Mouse (Mus musculus): ENCODE data around the gene 3110082I17Rik. TPM values are rescaled to one million over a fixed set of nuclear protein-coding genes. Genes with fewer than 3 reads are reported as not detected.

Gene 3110082I17Rik
- polyA plus RNA-seq, 1 experiment from 2014 or later = 19.5 TPM

- Histone ChIP-seq H3K4me1 (replicated peaks) (peaks cover 12% of the 10 kb centered on the region; the same call in 1 of the 2 replicates), H3K4me3 (replicated peaks) (no peak overlapping the region), H3K9me3 (no peaks in the 10 kb centered on the region), H3K4me2 (replicated peaks) (no peak overlapping the region), H3K27me3 (no peaks in the 10 kb centered on the region), H3K9ac (replicated peaks) (no peak overlapping the region), H3K36me3 (no peaks in the 10 kb centered on the region), H3K27ac (no peak overlapping the region)
- ATAC-seq = no peak
- 74% methylated on average over 6 of the region's 6 CpGs for WGBS
These were observed 70.7 kb downstream of the 3110082I17Rik start for GRCm38 (mm10) chr5:139389676-139390061.

DNA sequence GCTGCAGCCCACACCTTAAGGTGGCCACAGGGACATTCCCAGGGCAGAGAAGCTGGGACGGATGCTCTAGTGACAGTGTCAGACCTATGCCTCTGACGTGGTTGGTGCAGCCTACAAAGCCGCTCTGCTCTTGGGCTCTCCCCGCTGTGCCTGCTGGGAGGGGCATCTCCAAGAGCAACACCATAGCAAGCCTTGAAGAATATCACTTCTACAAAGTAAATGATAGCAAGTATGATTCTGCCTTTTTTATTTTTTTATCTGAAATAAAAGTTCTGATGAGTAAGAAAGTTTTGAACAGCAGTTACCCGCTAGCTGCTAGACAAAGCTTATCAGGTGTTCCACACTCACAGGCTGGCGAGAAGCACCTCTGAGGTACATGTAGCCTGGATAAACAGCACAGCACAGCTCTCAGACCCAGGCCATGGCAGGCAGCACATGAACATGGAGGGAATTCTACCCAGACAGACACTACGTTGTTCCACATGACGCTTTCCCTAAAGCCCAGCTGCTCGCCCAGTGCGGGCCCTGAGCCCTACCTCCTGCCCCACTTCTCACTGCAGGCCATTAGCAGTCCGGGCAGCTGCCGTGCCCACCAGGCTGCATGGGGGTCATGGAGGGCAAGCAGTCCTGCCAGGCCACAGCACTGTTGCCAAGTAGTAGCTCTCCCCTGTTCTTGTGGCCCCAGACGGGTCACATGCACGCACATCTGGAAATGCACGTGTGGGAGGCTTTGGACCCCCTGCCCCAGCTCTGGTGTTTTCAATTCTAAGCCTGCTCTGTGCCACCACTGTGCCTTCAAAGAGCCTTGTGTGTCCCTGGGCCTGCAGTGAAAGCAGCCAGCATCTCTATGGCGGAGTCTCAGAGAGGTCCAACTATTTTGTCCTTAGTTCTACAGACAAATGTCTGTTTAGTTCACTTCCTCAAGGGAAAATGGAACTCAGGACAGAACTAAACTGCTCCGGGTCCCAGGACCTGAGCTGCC is 71.3 kb downstream of the 3110082I17Rik start:
- H3K4me3 ChIP-seq (replicated peaks) = no peak overlapping the region
- H3K4me1 ChIP-seq (replicated peaks) = peaks cover 12% of the 10 kb centered on the region; the same call in 1 of the 2 replicates
- H3K36me3 ChIP-seq = no peaks in the 10 kb centered on the region
- no peaks in the 10 kb centered on the region for H3K27me3 ChIP-seq
- WGBS = 85% methylated on average over 17 of the region's 17 CpGs
- H3K27ac ChIP-seq = peak overlapping the region; percentile 25; the same call in 1 of the 2 replicates
- H3K4me2 ChIP-seq (replicated peaks) = no peak overlapping the region
- 0 out of 2 replicates have a peak overlapping the region, but pooled peaks have one; percentile 23 for H3K9ac ChIP-seq (replicated peaks)
- no peak for ATAC-seq
- no peaks in the 10 kb centered on the region for H3K9me3 ChIP-seq

DNA sequence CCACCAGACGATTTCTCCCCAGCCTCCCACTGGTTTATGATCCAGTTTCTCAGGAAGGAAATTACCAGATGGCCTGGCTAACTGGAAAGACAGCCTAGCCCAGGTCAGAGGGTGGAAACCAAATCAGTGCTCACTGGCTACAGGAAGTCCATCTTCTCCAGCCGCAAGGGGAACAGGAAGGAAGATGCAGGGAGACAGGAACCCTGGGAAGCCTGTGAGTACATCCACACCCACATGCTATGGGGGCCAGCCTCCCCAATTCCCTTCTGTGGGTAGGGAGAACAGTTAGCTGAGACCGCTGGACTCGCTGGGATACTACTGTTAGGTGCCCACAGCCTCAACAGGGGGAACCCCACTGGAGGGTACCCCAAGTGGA is 72.1 kb downstream of the 3110082I17Rik start:
- no peaks in the 10 kb centered on the region for H3K9me3 ChIP-seq
- peak overlapping the region; percentile 19; the same call in 1 of the 2 replicates for H3K27ac ChIP-seq
- H3K4me3 ChIP-seq (replicated peaks) = no peak overlapping the region
- 86% methylated on average over 4 of the region's 4 CpGs for WGBS
- ATAC-seq = no peak
- H3K27me3 ChIP-seq = no peaks in the 10 kb centered on the region
- no peaks in the 10 kb centered on the region for H3K36me3 ChIP-seq
- H3K4me1 ChIP-seq (replicated peaks) = peaks cover 14% of the 10 kb centered on the region
- H3K4me2 ChIP-seq (replicated peaks) = no peak overlapping the region
- no peak overlapping the region for H3K9ac ChIP-seq (replicated peaks)

DNA sequence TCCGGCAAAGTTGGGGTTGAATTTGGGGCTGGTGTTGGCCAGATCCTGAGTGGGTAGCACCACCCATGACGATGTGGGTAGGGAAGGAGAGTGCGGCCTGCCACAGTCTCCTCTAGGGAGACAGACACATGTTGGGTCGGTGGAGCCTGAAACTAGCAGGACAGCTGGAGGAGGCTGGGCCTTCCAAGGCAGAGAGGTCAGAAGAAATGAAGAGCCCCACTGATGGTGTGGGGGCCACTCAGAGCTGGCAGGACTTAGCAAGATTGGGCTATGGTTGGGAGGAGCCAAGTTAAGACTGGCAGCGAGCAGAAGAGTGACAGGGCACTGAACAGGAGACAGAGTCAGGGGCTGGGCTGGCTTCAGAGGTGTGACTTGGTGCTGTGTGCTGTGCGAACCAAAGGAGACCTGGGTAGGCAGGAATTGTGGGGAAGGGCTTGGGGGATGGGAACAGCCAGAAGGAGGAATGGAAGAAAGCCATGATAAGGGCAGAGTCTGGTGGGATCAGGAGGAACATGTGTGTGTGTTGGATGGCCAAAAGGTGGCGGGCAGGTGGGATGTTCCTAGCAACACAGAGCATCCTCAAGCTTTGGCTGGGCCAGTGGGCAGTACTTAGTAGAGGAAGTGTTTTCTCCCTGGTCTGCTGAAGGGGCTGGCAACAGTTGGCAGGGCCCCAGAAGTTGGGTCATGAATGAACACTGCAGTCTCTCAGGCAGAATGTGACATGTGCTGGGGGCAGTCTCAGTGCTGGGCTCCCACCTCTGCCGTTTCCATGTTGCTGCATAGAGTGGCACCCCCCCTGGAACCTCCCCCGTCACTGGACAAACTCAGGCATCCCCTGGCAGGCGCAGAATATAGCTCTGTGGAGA is 72.8 kb downstream of the 3110082I17Rik start:
- Histone ChIP-seq H3K27me3 (no peaks in the 10 kb centered on the region), H3K9ac (replicated peaks) (no peak overlapping the region), H3K4me3 (replicated peaks) (no peak overlapping the region), H3K27ac (peak overlapping the region; percentile 19; the same call in 1 of the 2 replicates), H3K4me2 (replicated peaks) (no peak overlapping the region), H3K4me1 (replicated peaks) (peaks cover 21% of the 10 kb centered on the region), H3K9me3 (no peaks in the 10 kb centered on the region), H3K36me3 (no peaks in the 10 kb centered on the region)
- no peak for ATAC-seq
- 88% methylated on average over 10 of the region's 10 CpGs for WGBS

- Histone ChIP-seq H3K4me1 (replicated peaks) (peaks cover 32% of the 10 kb centered on the region), H3K9me3 (no peaks in the 10 kb centered on the region), H3K4me2 (replicated peaks) (no peak overlapping the region), H3K36me3 (no peaks in the 10 kb centered on the region), H3K9ac (replicated peaks) (no peak overlapping the region), H3K27me3 (no peaks in the 10 kb centered on the region), H3K4me3 (replicated peaks) (no peak overlapping the region), H3K27ac (no peak overlapping the region)
- WGBS = 91% methylated on average over 5 of the region's 5 CpGs
- no peak for ATAC-seq
These were observed 74.3 kb downstream of the 3110082I17Rik start for GRCm38 (mm10) chr5:139386047-139386446.

DNA sequence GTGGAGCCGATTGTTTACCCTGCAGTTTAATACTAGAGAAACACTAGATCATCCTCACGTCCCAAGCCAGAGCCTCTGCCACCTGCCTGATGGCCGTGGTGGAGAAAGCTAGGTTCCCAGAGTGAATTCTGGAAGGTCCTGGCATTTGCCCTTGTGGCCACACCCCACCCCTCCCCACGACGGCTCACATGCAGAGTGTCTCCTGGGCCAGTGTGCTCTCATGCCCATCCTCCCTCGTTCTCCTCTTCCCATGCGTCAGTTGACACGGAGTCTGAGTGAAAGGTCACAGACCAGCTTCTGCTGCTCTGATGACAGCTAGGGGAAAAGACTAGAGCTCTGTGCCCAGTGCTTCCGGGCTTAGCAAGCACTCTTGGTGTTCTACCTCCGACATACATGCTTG is 75.8 kb downstream of the 3110082I17Rik start:
- Histone ChIP-seq H3K9me3 (no peaks in the 10 kb centered on the region), H3K4me3 (replicated peaks) (no peak overlapping the region), H3K27ac (no peak overlapping the region), H3K27me3 (no peaks in the 10 kb centered on the region), H3K9ac (replicated peaks) (no peak overlapping the region), H3K4me1 (replicated peaks) (peaks cover 43% of the 10 kb centered on the region), H3K36me3 (no peaks in the 10 kb centered on the region), H3K4me2 (replicated peaks) (no peak overlapping the region)
- 82% methylated on average over 10 of the region's 10 CpGs for WGBS
- ATAC-seq = no peak

- Histone ChIP-seq H3K4me3 (replicated peaks) (no peak overlapping the region), H3K4me1 (replicated peaks) (peaks cover 45% of the 10 kb centered on the region), H3K27me3 (no peaks in the 10 kb centered on the region), H3K36me3 (no peaks in the 10 kb centered on the region), H3K4me2 (replicated peaks) (no peak overlapping the region), H3K27ac (no peak overlapping the region), H3K9ac (replicated peaks) (peak overlapping the region; percentile 2; the same call in 1 of the 2 replicates), H3K9me3 (no peaks in the 10 kb centered on the region)
- WGBS = 68% methylated on average over 9 of the region's 9 CpGs
- ATAC-seq = no peak
These were observed 77.1 kb downstream of the 3110082I17Rik start for GRCm38 (mm10) chr5:139383234-139383633.

DNA sequence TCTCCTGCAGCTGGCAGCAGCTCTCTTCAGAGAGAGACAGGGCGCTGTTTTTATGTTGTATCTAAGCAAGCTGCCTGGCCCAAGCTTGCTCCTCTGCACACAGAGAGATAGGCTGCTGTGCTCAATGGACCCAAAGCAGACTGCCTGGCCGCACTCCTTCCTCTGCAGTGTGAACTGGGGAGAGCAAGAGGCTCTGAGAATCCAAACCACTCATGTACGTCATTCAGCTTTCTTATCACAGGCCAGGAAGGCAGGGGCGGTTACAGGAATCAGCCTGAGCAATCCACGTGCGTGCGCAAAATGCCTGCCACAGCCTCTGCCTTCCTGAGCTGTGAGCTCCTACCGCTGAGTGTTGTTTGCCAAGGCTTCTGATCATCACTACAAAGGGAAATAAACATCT is 77.6 kb downstream of the 3110082I17Rik start:
- H3K4me1 ChIP-seq (replicated peaks) = peaks cover 40% of the 10 kb centered on the region

GRCm38 (mm10) chr5:139381586-139382513 is 78.5 kb downstream of the 3110082I17Rik start:
- Histone ChIP-seq H3K27ac (no peak overlapping the region; the same call in 1 of the 2 replicates), H3K4me2 (replicated peaks) (no peak overlapping the region), H3K27me3 (no peaks in the 10 kb centered on the region), H3K9ac (replicated peaks) (0 out of 2 replicates have a peak overlapping the region, but pooled peaks have one; percentile 2), H3K4me1 (replicated peaks) (peaks cover 40% of the 10 kb centered on the region), H3K4me3 (replicated peaks) (no peak overlapping the region), H3K36me3 (no peaks in the 10 kb centered on the region), H3K9me3 (no peaks in the 10 kb centered on the region)
- no peak for ATAC-seq
- WGBS = 82% methylated on average over 18 of the region's 18 CpGs

More for the DNA sequence above, 77.6 kb downstream of the 3110082I17Rik start:
- H3K4me2 ChIP-seq (replicated peaks) = no peak overlapping the region
- no peak overlapping the region for H3K4me3 ChIP-seq (replicated peaks)
- H3K27ac ChIP-seq = peak overlapping the region; percentile 44
- H3K9me3 ChIP-seq = no peaks in the 10 kb centered on the region
- WGBS = 66% methylated on average over 8 of the region's 8 CpGs
- H3K36me3 ChIP-seq = no peaks in the 10 kb centered on the region
- ATAC-seq = no peak
- H3K27me3 ChIP-seq = no peaks in the 10 kb centered on the region
- H3K9ac ChIP-seq (replicated peaks) = peak overlapping the region; percentile 2; the same call in 1 of the 2 replicates

GRCm38 (mm10) chr5:139380385-139381248 is 79.7 kb downstream of the 3110082I17Rik start:
- no peaks in the 10 kb centered on the region for H3K9me3 ChIP-seq
- 1% methylated on average over 70 of the region's 73 CpGs for WGBS
- ATAC-seq = peak; percentile 86
- H3K27ac ChIP-seq = peak overlapping the region; percentile 27
- peak overlapping the region; percentile 73 for H3K9ac ChIP-seq (replicated peaks)
- H3K4me3 ChIP-seq (replicated peaks) = peak overlapping the region; percentile 59
- peaks cover 40% of the 10 kb centered on the region for H3K4me1 ChIP-seq (replicated peaks)
- no peaks in the 10 kb centered on the region for H3K27me3 ChIP-seq
- H3K4me2 ChIP-seq (replicated peaks) = peak overlapping the region; percentile 88
- H3K36me3 ChIP-seq = no peaks in the 10 kb centered on the region
